Mouse (Mus musculus) midbrain, embryonic 13.5 days (tissue): ENCODE measurements around the gene Gm14214. TPM values are rescaled to one million over a fixed set of nuclear protein-coding genes. Genes with fewer than 3 reads are reported as not detected.

Source experiments
- ATAC-seq: fragments of 200-750 bp; cut with Nextera tagmentation; 2 replicates; pipeline ENCODE4 v1.8.0; 2017; ENCODE audit warnings: mild to moderate bottlenecking, moderate TSS enrichment, moderate library complexity
- H3K27ac ChIP-seq: fragments of 300-500 bp; sonication (generic); 2 replicates; pipeline ENCODE4 v1.5.1; 2015; ENCODE audit warnings: inconsistent platforms, mild to moderate bottlenecking, moderate library complexity
- H3K27me3 ChIP-seq: fragments of 300-500 bp; sonication (generic); 2 replicates; pipeline ENCODE4 v1.6.1; 2015; ENCODE audit warnings: mild to moderate bottlenecking, inconsistent platforms
- H3K36me3 ChIP-seq: fragments of 300-500 bp; sonication (generic); 2 replicates; pipeline ENCODE4 v1.6.1; 2015; ENCODE audit warnings: mild to moderate bottlenecking, inconsistent platforms
- H3K4me1 ChIP-seq: fragments of 300-500 bp; sonication (generic); replicated peaks from 2 replicates; pipeline ENCODE4 v1.6.1; 2015; ENCODE audit warnings: inconsistent platforms
- H3K4me2 ChIP-seq: fragments of 300-500 bp; sonication (generic); replicated peaks from 2 replicates; pipeline ENCODE4 v1.6.1; 2015; ENCODE audit warnings: moderate library complexity, mild to moderate bottlenecking, inconsistent platforms
- H3K4me3 ChIP-seq: fragments of 300-500 bp; sonication (generic); replicated peaks from 2 replicates; pipeline ENCODE4 v1.5.1; 2015; ENCODE audit warnings: mild to moderate bottlenecking, inconsistent platforms
- H3K9ac ChIP-seq: fragments of 300-500 bp; sonication (generic); replicated peaks from 2 replicates; pipeline ENCODE4 v1.6.1; 2015; ENCODE audit warnings: mild to moderate bottlenecking, inconsistent platforms
- H3K9me3 ChIP-seq: fragments of 300-500 bp; sonication (generic); 2 replicates; pipeline ENCODE4 v1.6.1; 2016; ENCODE audit warnings: mild to moderate bottlenecking, inconsistent platforms
- WGBS: fragments of 180-500 bp; shearing (Covaris S2); methylation state at CpG from one replicate; pipeline ENCODE4 v1.1.7; 2015; 5-methylcytosine and 5-hydroxymethylcytosine counted together
- polyA plus RNA-seq: library from polyadenylated mRNA; unstranded; fragments of >200 nt; fragmentation: Nextera tagmentation; extraction: Ambion mirVana; gene quantifications from 2 replicates; pipeline ENCODE4 v1.2.1, GENCODE M21; 2015

Gene Gm14214
- polyA plus RNA-seq, 1 experiment from 2014 or later = not detected

DNA sequence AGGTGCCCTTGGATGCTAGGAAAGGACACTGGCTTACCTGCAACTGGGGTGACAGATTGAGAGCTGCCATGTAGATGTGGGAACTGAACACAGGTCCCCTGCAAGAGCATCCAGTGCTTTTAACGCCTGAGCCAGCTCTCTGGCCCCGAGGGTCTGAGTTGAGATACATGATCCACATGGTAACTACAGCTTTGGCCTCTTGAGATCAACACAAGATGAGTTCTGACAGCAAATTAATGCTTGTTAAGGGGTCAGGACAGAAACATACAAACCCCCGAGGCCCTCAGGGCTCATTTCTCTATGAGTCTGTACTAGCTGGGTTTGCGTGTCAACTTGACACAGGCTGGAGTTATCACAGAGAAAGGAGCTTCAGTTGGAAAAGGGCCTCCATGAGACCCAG lies 25.9 kb downstream of the Gm14214 start:
- H3K4me1 ChIP-seq = peaks cover 1% of the 10 kb centered on the region
- H3K27ac ChIP-seq = no peak overlapping the region
- H3K4me3 ChIP-seq = no peak overlapping the region
- H3K27me3 ChIP-seq = no peaks in the 10 kb centered on the region
- no peaks in the 10 kb centered on the region for H3K36me3 ChIP-seq
- H3K4me2 ChIP-seq = no peak overlapping the region
- H3K9me3 ChIP-seq = no peaks in the 10 kb centered on the region
- no peak overlapping the region for H3K9ac ChIP-seq
- no peak for ATAC-seq
- WGBS = 81% methylated on average over 4 of the region's 4 CpGs

DNA sequence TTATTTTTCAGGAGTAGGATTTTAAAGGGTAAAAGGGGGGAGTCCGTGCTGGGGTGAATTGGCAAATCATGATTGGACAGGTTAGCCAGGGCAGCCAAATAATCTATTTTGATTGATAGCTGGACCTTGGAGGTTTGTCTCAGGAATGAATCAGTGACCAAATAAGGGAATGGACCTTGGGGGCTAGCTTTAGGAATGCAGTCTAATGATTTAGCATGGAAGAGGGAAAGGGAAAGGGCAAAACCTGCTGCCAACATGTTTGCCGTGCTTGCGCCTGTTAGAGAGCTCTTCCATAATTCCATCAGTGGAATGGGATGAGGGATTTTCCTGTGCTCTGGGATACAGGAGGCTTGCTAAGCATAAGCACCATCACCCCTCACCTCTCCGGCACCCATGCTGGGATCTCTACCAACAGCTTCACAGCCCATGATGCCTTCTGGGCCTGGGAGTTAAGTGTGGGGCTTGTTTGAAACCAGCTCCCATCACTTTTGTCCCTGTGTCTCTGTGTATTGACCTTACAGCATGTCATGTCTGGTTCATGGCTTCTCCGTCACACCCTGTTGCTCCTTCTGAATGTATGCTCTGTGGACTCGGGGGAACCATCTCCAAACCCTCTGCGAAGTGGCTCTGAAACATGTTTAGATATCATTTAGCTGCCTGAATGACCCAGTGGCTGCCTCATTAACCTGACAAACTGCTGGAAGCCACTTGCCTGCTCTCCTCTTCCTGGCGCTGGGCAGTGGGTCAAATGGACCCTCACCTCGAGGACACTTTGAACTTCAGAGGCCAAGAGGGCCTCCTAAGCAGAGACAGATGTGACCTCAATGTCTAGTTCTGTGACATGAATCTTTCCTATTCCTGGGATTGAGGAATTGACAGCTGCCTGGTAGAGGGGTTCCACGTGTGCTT lies 26.7 kb downstream of the Gm14214 start:
- no peak overlapping the region for H3K4me2 ChIP-seq
- H3K9me3 ChIP-seq = no peaks in the 10 kb centered on the region
- no peaks in the 10 kb centered on the region for H3K36me3 ChIP-seq
- H3K9ac ChIP-seq = no peak overlapping the region
- H3K4me3 ChIP-seq = no peak overlapping the region
- WGBS = 82% methylated on average over 10 of the region's 10 CpGs
- H3K4me1 ChIP-seq = no peaks in the 10 kb centered on the region; the same call in 1 of the 2 replicates
- H3K27ac ChIP-seq = no peak overlapping the region
- no peak for ATAC-seq
- no peaks in the 10 kb centered on the region for H3K27me3 ChIP-seq

DNA sequence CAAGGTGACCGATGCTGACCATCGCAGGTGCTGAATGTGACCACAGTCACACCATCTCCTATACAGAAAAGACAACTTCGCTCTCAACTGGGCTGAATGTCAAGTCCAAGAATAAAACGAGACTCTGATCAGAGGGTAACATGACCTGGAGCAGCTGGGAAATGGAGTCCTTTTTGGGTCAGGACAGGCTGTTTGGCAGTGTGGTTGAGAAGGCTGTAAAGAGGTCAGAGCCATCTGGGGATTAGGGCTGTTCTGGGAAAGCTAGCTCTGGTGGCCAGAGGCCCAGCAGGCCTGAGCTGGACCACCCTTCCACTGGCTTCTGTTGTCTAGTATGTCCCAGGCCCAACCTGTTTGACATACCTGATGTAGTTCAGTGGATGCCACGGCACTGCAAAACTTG lies 31.2 kb downstream of the Gm14214 start:
- 91% methylated on average over 5 of the region's 5 CpGs for WGBS
- Histone ChIP-seq H3K4me2 (no peak overlapping the region), H3K4me1 (peaks cover 3% of the 10 kb centered on the region; the same call in 1 of the 2 replicates), H3K36me3 (no peaks in the 10 kb centered on the region), H3K27me3 (no peaks in the 10 kb centered on the region), H3K27ac (no peak overlapping the region), H3K9ac (no peak overlapping the region), H3K4me3 (no peak overlapping the region), H3K9me3 (no peaks in the 10 kb centered on the region)
- ATAC-seq = no peak

DNA sequence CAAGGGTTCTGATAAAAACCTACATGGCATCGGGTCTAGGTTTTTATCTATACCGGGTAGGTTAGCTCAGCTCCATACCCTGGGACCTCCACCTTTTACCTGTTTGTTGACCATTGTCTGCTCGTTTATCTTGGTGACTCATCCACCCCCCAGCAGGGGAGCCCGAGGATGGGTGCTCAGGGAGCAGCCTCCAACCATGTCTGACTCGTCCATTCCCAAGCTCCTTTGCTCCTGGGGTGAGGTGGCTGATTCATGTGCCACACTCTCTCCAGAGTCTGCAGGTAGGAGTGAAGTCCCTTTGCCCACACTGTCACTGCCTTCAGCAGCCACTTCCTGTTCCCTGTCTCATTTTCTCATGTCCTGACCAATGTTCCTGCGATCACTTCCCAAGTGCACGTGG lies 33.8 kb downstream of the Gm14214 start:
- Histone ChIP-seq H3K4me2 (no peak overlapping the region), H3K4me1 (0 out of 2 replicates have a peak, but pooled peaks cover 3% of the 10 kb centered on the region), H3K9ac (no peak overlapping the region), H3K27me3 (no peaks in the 10 kb centered on the region), H3K9me3 (no peaks in the 10 kb centered on the region), H3K4me3 (no peak overlapping the region), H3K36me3 (no peaks in the 10 kb centered on the region), H3K27ac (no peak overlapping the region)
- no peak for ATAC-seq
- 88% methylated on average over 7 of the region's 7 CpGs for WGBS

DNA sequence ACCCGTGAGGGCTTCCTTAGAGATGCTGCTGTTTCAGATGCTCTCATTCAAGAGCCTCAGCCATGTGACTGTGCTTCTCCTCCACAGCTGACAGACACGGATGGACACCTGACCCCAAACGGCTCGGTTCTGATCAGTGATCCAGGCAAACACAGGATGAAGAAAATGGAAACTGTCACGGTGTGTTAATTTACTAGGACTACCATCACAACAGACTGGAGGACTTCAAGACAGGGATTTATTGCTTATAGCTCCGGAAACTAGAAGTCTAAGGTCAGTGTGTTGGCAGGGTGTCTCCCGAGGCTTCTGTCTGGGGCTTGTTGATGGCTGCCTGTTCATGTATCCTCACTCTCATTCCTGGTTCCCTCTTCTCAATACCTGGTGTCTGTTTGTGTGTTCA lies 34.4 kb downstream of the Gm14214 start:
- Histone ChIP-seq H3K36me3 (no peaks in the 10 kb centered on the region), H3K9ac (no peak overlapping the region), H3K27me3 (no peaks in the 10 kb centered on the region), H3K4me1 (0 out of 2 replicates have a peak, but pooled peaks cover 3% of the 10 kb centered on the region), H3K4me3 (no peak overlapping the region), H3K27ac (no peak overlapping the region), H3K4me2 (no peak overlapping the region), H3K9me3 (no peaks in the 10 kb centered on the region)
- no peak for ATAC-seq
- 69% methylated on average over 7 of the region's 7 CpGs for WGBS

DNA sequence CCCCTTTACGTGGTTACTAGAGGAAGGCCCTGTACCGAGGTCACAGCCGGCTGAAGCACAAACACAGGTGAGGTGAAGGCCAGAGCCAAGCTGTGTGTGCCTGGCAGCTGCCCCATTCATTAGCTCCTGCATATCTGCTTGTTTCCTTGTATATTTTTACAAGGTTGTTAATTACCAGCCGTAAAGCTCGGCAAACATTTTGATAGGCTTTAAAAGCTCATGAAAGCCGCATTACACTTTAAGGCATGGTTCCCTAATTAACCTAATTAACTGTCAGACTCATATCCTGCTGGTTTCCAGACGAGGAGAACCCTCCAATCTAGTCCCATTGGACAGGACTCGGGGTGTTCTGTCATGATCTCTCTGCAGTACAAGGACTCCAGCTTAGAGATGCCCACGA lies 34.9 kb downstream of the Gm14214 start:
- Histone ChIP-seq H3K4me1 (0 out of 2 replicates have a peak, but pooled peaks cover 3% of the 10 kb centered on the region), H3K27me3 (no peaks in the 10 kb centered on the region), H3K9me3 (no peaks in the 10 kb centered on the region), H3K27ac (no peak overlapping the region), H3K4me2 (no peak overlapping the region), H3K36me3 (no peaks in the 10 kb centered on the region), H3K9ac (no peak overlapping the region), H3K4me3 (no peak overlapping the region)
- no peak for ATAC-seq
- WGBS = 74% methylated on average over 9 of the region's 9 CpGs

DNA sequence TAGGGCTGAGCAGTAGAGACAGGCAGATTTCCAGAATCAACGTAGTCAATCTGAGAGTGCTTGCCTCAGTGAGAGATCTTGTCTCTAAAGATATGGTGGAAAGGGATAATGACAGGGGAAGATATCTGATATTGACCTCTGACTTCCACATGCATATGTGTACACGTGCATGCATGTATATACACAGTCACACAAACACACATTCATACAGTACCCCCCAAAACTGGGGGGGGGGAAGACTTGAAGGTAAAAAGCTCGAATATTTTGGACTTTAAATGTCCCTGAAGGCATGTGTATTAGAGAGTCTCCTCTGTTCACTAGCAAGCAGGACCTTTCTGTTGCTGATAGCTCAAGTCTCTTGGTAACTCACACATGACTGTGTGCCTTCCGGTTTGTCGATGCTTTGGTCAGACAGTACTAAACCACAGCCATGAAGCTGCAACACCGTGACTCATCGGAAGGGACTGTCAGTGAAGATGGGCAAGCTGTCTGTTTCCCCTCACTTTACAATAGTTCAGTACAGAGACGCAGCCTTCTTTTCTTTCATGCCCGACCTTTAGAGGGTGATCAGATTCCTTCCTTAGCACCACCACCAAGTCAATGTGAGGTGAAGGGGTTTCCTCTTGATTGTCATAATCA lies 37.2 kb downstream of the Gm14214 start:
- Histone ChIP-seq H3K27me3 (no peaks in the 10 kb centered on the region), H3K4me1 (0 out of 2 replicates have a peak, but pooled peaks cover 6% of the 10 kb centered on the region), H3K27ac (no peak overlapping the region), H3K9ac (no peak overlapping the region), H3K4me3 (no peak overlapping the region), H3K9me3 (no peaks in the 10 kb centered on the region), H3K36me3 (no peaks in the 10 kb centered on the region), H3K4me2 (no peak overlapping the region)
- WGBS = 82% methylated on average over 9 of the region's 9 CpGs
- ATAC-seq = no peak

DNA sequence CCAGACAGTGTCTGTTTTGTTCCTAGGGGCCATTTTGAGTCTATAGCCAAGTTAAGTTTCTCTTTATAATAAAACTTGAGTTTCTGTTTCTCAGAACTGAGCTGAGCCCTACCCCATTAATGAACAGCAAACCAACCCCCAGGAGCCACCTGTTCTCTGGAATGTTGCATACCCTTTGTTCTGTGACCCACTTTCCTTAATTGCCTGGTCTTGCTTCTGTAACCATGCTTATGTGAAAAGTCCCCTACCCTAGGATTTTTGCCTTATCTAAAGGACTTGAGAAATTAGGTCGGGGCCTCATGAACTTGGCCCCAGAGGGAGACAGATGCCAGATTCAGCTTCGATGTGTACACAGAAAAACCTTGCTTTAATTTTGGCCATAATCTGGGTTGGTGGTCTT lies 37.9 kb downstream of the Gm14214 start:
- H3K9me3 ChIP-seq = no peaks in the 10 kb centered on the region
- H3K36me3 ChIP-seq = no peaks in the 10 kb centered on the region
- 65% methylated on average over 2 of the region's 2 CpGs for WGBS
- no peak for ATAC-seq
- no peak overlapping the region for H3K4me3 ChIP-seq
- no peaks in the 10 kb centered on the region for H3K27me3 ChIP-seq
- H3K27ac ChIP-seq = no peak overlapping the region
- H3K4me1 ChIP-seq = 0 out of 2 replicates have a peak, but pooled peaks cover 6% of the 10 kb centered on the region
- no peak overlapping the region for H3K4me2 ChIP-seq
- H3K9ac ChIP-seq = no peak overlapping the region

DNA sequence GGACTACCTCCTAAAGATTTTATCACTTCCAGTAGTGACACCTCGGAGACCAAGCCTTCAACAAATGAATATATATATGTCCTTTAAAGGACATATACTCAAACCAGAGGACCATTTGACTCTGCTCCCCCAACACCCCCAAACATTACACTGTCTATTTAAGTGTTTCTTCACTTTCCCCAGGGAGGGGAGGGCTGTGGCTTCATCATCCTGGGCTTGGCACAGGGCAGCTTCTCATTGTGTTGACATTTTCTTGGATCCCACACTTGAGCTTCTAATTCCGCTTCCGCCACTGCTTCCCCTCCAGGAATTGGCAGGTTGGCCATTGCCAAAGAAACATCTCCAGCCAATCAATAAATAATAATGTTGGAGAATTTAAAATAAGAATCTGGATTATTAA lies 39.0 kb downstream of the Gm14214 start:
- WGBS = 84% methylated on average over 3 of the region's 3 CpGs
- H3K4me3 ChIP-seq = no peak overlapping the region
- H3K27ac ChIP-seq = no peak overlapping the region
- no peak for ATAC-seq
- H3K4me2 ChIP-seq = no peak overlapping the region
- no peaks in the 10 kb centered on the region for H3K9me3 ChIP-seq
- no peaks in the 10 kb centered on the region for H3K27me3 ChIP-seq
- H3K4me1 ChIP-seq = 0 out of 2 replicates have a peak, but pooled peaks cover 6% of the 10 kb centered on the region
- H3K36me3 ChIP-seq = no peaks in the 10 kb centered on the region
- no peak overlapping the region for H3K9ac ChIP-seq

DNA sequence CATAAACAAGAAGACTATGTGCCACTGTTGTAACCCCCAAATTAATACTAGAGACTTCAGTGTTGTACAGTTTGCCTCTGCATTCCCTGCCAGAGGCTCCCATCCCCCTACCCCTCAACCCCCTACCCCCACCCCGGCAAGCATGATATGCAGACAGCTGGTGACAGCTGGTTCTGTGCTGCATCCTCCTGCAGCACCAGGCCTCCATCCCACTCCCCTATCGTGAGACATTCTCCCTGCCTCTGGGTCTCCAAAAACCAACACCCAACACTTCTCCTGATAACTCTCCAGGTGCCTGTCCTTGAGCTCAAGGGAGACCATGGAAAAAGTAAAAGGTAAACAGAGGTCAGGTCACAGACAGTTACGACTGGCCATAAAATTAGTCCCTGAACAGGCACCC lies 40.1 kb downstream of the Gm14214 start:
- no peak for ATAC-seq
- H3K27ac ChIP-seq = no peak overlapping the region
- H3K36me3 ChIP-seq = no peaks in the 10 kb centered on the region
- no peak overlapping the region for H3K9ac ChIP-seq
- no peaks in the 10 kb centered on the region for H3K9me3 ChIP-seq
- WGBS = 77% methylated on average over 3 of the region's 3 CpGs
- no peak overlapping the region for H3K4me3 ChIP-seq
- H3K4me1 ChIP-seq = peaks cover 10% of the 10 kb centered on the region
- H3K27me3 ChIP-seq = no peaks in the 10 kb centered on the region
- H3K4me2 ChIP-seq = no peak overlapping the region

DNA sequence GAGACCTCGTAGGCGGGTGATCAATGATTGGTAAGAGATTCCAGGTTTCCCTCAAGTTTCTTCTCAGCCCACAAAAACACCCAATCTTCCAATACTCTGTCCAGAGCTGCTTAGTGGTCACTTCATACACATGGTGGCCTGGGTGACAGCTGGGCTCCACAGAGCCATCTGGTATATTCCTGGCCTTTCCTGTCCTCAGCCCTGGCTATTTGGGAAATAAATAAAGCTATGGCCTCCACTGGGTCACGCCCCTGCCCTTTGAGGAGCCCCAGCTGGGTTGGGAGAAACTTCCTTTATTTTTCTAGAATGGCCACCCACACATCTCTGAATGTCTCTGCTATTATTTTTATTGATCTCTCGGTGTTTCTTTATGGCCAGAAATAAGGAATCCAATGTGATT lies 46.4 kb downstream of the Gm14214 start:
- Histone ChIP-seq H3K9me3 (no peaks in the 10 kb centered on the region), H3K36me3 (no peaks in the 10 kb centered on the region), H3K27ac (no peak overlapping the region), H3K9ac (no peak overlapping the region), H3K4me3 (no peak overlapping the region), H3K27me3 (no peaks in the 10 kb centered on the region), H3K4me1 (peaks cover 10% of the 10 kb centered on the region), H3K4me2 (no peak overlapping the region)
- no peak for ATAC-seq
- 83% methylated on average over 4 of the region's 4 CpGs for WGBS

DNA sequence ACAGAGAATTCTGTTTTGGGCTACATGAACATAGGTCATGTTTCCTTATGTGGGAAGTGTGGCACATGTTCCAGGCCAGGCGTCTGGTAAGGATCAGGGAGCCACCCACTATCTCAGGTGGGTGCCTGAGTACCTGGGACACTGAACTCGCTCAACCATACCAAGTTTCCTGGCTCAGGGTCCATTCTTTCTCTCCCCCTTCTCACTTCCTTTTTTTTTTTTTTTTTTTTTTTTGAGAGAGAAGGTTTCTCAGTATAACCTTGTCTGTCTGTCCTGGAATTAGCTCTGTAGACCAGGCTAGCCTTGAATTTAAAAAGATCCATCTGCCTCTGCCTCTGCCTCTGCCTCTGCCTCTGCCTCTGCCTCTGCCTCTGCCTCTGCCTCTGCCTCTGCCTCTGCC lies 49.5 kb downstream of the Gm14214 start:
- 85% methylated on average over 2 of the region's 2 CpGs for WGBS
- ATAC-seq = no peak

More for the DNA sequence above, 49.5 kb downstream of the Gm14214 start:
- Histone ChIP-seq H3K4me3 (no peak overlapping the region), H3K4me1 (peaks cover 3% of the 10 kb centered on the region), H3K9me3 (no peaks in the 10 kb centered on the region), H3K36me3 (no peaks in the 10 kb centered on the region), H3K9ac (no peak overlapping the region), H3K27ac (no peak overlapping the region), H3K4me2 (no peak overlapping the region), H3K27me3 (no peaks in the 10 kb centered on the region)
